Mouse (Mus musculus): Measurements from ENCODE around the gene Cflar.
"Not testable (repeated sequence)": the region's sequence is repeated elsewhere in the genome, so short reads cannot be mapped to it uniquely, and the experiment has no call there.

DNA sequence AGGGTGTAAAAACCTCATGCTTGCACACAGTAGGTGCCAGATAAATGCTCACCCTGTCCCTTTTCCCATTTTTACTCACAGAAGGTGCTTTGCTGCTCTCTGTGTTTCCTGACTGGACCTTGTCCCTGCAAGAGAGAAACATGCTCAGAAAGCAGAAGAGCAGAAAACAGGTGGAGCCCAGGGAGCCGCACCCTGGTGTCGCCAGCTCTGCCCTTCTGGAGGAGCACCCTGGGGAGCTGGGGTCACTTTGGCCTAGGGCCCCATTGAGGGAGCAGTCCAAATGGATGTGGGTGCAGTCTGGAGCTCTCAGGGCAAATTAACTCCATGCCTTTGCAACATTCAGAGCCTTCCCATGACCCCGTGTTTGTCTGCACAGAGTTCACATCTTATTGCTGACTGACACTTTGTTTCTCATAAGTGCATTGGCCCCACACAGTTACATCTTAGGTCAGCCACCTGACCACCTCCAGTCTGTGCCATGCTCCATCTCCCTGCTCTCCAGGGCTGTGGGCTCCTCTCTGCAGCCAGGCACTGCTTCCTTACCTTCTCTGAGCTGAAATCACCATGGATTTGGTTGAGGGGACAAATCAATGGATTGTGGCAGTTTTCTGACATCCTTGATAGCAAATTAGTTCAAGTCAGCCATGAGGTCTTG lies 20.3 kb upstream of the Cflar start:
- not testable (repeated sequence) for TF ChIP-seq ZC3H11A (IDR thresholded peaks at IDR 0.05; ENCODE audit: borderline replicate concordance, low read depth, low read length); ZNF384 (IDR thresholded peaks at IDR 0.05; ENCODE audit: low read depth, low read length); MAFK (IDR thresholded peaks at IDR 0.05; ENCODE audit: insufficient read depth, low read depth, low read length); HCFC1 (IDR thresholded peaks at IDR 0.05; ENCODE audit: borderline replicate concordance, insufficient read depth, low read length); CHD2 (IDR thresholded peaks at IDR 0.05; ENCODE audit: low read depth, low read length)

Data from ES-E14 (cell line).